Mouse (Mus musculus): ENCODE data around the gene Gm49450. TPM values are rescaled to one million over a fixed set of nuclear protein-coding genes. Genes with fewer than 3 reads are reported as not detected.

The Gm49450 gene
- total RNA-seq, 2 experiments from 2014 or later, result not detected

DNA sequence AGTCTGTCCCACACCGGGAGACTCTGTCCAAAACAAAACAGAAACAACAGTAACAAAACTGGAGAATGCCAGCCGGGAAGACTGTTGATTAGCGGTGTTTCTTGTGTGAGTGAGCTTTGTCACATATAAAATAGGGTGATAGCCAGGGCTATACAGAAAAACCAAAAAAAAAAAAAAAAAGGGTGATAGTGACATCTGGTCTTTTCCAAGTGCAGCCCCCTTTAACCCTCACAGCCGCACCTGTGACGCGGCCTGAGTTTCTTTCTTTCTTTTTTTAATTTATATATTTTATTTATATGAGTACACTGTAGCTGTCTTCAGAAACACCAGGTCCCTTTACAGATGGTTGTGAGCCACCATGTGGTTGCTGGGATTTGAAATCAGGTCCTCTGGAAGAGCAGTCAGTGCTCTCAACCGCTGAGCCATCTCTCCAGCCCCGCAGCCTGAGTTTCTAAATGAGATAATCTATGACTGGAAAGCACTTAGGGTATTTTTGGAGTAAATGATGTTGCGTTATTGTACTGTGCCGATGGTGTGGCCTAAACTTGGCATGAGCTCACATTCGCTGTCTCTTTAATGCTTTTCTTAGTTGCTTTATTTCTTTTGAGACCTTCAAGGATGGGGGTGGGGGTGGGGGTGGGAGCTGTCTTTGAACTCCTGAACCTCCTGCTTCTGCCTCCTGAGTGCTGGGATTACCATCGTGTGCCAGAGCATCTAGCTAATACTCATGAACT is 32.8 kb upstream of the Gm49450 start:
- DNase-seq (ENCODE audit: low spot score in 2 of 2), result no peak

GRCm38 (mm10) chr15:98985240-98985981 is 32.1 kb upstream of the Gm49450 start:
- peak; percentile 67 to 83 for DNase-seq (ENCODE audit: low spot score in 2 of 2)

DNA sequence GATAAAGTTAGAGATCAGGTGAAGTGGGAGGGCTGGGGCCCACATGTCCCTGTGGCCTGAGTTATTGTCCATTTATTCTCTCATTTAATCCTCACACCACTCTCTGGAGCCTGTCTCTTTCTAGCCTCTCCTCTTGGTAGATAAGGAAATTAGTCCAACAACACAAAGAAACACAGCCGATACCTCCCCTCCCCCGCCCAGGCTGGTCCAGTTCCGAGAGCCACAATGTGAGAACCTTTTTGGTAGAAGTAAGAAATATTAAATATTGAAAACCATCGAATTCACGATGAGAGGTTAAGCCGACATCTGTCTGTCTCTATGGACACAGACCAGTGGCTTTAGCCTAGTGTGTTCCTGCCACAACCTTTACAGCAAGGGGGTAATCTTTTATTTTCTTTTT is 31.3 kb upstream of the Gm49450 start:
- DNase-seq (ENCODE audit: low spot score in 2 of 2), result no peak

GRCm38 (mm10) chr15:98983431-98984081 is 30.2 kb upstream of the Gm49450 start:
- peak in 1 of 2 experiments; percentile 64 for DNase-seq (ENCODE audit: low spot score in 2 of 2)

GRCm38 (mm10) chr15:98982100-98982499 is 28.7 kb upstream of the Gm49450 start:
- no peak for DNase-seq (ENCODE audit: low spot score in 2 of 2)

DNA sequence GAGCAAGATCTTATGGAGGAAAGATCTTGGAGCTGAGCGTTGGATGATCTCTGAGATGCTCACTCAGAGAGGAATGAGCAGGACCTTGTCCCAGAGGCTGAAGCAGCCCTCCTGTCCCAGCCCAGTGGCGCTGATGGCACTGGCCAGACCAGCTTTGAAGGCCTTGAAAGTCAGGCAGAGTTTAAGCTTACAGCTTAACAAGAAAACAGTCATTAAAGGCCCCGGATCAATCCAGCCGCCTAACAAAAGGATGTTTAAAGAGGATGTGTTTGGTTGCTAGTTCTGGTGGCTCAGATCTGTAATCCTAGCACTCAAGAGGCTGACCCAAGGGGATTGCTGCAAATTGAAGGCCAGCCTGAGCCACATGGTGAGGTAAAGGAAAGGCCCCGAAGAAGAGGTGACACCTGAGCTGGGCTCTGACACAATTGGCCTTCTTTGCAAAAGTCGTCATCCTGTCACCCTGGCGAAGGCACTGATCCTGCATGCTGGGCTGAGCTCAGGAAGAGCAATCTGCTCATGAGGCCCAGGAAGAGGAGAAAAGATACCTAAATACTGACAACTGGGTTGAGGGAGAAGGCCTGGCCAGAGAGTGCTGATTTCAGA is 26.8 kb upstream of the Gm49450 start:
- no peak for DNase-seq (ENCODE audit: low spot score in 2 of 2)

- DNase-seq (ENCODE audit: low spot score in 2 of 2), result no peak
These were observed 25.2 kb upstream of the Gm49450 start for GRCm38 (mm10) chr15:98978409-98979172.

GRCm38 (mm10) chr15:98977759-98978408 is 24.5 kb upstream of the Gm49450 start:
- peak in 1 of 2 experiments; percentile 44 for DNase-seq (ENCODE audit: low spot score in 2 of 2)

- no peak for DNase-seq (ENCODE audit: low spot score in 2 of 2)
These were observed 23.7 kb upstream of the Gm49450 start for GRCm38 (mm10) chr15:98976763-98977758.

- no peak for DNase-seq (ENCODE audit: low spot score in 2 of 2)
These were observed 19.8 kb upstream of the Gm49450 start for GRCm38 (mm10) chr15:98973015-98973614.

- peak in 1 of 2 experiments; percentile 69 for DNase-seq (ENCODE audit: low spot score in 2 of 2)
These were observed 18.4 kb upstream of the Gm49450 start for GRCm38 (mm10) chr15:98971576-98972320.

- DNase-seq (ENCODE audit: low spot score in 2 of 2), result peak; percentile 65 to 82
These were observed 17.8 kb upstream of the Gm49450 start for GRCm38 (mm10) chr15:98971111-98971510.

DNA sequence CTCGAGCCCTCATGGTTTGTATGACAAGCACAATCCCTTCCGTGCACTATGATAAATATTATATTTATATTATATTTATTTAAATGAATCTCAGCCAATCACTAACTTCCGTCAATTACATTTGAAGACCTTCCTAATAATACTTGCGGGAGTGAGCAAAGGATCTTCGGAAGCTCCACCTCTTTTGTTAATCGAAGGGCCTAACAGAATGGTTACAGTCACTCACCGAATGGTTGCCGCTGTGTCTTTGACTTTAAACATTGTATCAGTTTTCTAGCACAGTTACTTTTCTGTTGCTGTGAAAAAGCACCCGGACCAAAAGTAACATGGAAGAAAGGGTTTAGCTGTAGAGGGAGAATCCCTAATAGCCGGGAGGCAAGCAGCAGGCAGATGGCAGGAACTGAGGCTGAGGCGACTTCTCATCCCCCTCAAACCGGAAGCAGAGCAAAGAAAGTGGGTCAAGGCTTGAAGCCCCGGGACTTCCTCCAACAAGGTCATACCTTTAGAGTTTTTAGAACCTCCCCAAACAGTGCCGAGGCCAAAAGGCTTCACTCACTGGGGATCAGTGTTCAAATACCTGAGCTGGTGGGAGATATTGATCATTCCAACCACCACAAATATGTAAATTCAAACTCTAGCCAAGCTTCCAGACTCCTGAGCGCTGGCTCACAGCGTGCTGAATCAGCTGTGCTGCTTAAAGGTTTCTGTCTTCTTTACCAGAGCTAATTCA is 16.2 kb upstream of the Gm49450 start:
- DNase-seq (ENCODE audit: low spot score in 2 of 2), result no peak

DNA sequence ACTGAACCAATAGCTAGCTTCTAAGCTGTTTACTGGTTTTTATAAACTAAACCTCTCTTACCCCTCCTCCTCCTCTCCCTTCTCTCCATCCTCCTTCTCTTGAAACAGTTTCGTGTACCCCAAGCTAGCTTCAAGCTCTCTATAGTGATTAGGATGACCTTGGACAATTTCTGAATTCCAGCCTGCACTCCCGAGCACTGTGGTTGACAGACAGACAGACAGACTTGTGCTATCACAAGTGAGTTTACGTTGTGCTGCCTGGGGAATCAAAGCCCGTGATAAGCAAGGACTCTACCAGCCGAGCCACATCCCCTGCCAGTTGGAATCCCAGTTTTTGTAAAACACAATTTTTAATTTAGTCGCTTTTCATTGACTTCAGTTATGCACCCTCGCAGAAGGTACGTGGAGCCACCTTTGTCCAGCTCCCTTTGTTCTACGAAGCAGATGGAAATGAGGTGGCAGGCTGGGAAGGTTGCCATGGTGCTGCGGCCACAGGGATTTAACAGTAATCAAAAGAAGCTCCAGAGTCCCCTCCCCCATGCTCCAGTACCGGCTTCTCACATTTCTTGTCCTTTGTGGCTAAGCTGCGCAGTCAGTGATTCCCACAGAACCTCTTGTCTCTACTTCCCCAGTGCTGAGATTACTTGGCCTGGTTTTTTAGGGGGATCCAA is 15.5 kb upstream of the Gm49450 start:
- DNase-seq (ENCODE audit: low spot score in 2 of 2), result peak in 1 of 2 experiments; percentile 69

DNA sequence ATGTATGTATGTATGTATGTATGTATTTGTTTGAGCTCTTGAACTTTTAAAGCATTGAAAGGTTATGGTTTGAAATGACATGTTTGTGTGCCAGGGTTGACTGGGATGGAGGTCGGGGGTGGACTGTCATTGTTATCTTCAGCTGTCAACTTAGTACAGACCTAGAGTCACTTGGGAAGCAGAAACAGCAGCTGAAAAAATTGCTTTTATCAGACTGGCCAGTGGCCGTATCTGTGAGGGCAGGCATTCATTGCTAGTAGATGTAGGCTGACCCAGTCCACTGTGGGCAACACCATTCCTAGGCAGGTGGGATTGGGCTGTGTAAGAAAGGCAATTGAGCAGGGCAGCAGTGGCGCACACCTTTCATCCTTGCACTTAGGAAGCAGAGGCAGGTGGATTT is 6.2 kb upstream of the Gm49450 start:
- DNase-seq (ENCODE audit: low spot score in 2 of 2), result no peak

DNA sequence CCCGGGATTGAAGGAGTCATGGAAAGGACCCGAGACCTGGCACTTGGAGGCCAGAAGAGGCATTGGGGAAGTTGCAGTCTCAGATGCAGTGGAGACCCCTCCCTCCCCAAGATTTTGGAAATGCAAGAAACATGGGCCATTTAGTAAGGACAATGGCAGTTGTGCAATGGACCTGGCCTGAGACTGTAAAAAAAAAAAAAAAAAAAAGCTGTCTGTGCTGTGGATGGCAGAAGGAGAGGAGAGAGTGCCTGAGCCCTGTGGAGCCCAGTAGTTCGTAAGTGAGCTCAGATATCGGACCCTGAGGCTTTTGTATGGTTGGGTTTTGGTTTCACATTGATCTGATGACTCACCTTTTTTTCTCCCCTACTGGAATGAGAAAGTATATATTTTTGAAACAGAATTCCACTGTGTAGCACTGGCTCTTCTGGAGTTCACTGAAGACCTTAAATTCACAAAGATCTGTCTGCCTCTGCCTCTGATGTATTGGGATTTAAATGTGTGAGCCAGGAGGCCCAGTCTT is 5.6 kb upstream of the Gm49450 start:
- DNase-seq (ENCODE audit: low spot score in 2 of 2), result no peak

Measured in layer of hippocampus, adult 18-20 months (tissue).